Mouse (Mus musculus) lung, adult 2 months (tissue): Measurements from ENCODE around the gene Steap2.

Experiments used
- CTCF ChIP-seq: fragments of 200-500 bp; IDR thresholded peaks from 2 replicates; pipeline ENCODE4 v1.5.1; 2011; ENCODE audit warnings: mild to moderate bottlenecking, low read length, control low read depth; ENCODE audit not compliant: insufficient read depth
- POLR2A ChIP-seq: fragments of 200-500 bp; IDR thresholded peaks from 2 replicates; pipeline ENCODE4 v1.6.1; 2011; ENCODE audit warnings: low read depth, mild to moderate bottlenecking, control low read depth, low read length, borderline replicate concordance; ENCODE audit errors: extremely low read depth

DNA sequence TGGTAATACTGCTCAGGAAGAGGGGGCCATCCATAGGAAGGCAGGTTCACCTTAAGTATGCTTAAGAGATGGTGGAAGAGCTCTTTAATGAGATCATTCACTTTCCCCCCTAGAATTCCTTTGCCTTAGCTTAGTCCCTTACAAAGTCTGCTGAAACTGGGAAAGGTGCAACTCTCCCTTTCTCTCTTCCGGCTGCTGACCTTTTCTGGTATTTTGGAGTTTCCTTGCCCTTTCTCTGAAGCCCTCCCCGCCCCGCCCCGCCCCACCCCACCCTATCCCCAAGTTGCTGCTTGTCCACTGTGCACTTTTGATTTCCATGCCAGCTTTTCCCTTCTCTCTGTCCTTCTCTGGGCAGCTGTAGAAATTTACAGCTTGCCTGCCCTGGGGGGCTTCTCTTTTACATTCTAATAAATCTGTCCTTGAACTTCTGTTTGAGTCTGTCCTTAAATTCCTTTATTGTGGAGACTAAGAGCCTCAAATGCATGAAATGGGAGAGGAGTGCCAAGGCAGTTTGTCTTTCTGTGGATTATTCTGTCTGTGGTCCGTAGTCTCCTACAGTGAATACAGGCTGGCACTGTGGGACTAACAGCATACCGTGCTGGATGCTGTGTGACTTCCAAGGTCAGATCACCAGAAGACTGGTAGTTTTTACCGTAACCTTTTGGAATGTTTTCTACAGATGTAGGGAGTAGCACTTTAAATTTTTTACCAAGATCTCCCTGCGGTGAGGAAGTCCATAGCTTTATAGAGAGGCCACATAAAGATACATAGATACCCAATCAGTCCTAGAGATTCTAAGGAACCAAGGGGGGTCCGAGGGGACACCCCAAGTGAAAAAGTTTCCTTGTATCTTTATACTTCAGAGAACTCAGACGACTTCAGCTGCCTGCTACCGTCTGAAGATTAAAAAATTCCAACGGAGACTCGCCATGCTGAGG lies 13.2 kb upstream of the Steap2 start:
- TF ChIP-seq CTCF (no peak), POLR2A (no peak)
